Mouse (Mus musculus): ENCODE results near the gene Ldah. TPM values are rescaled to one million over a fixed set of nuclear protein-coding genes. Genes with fewer than 3 reads are reported as not detected.
A peak's percentile ranks its signal among the peaks of the same experiment; 100 is the strongest.
"Not testable (repeated sequence)": the region's sequence is repeated elsewhere in the genome, so short reads cannot be mapped to it uniquely, and the experiment has no call there.

The Ldah gene
- polyA plus RNA-seq (2014; fragmentation: Nextera tagmentation; extraction: Ambion mirVana), result 59.0 and 65.9 TPM in 2 replicates

- Histone ChIP-seq H3K4me1 (replicated peaks; ENCODE audit: control insufficient read depth, insufficient read depth, low read length) (no peaks in the 10 kb centered on the region), H3K4me2 (ENCODE audit: low read depth, low read length, severe bottlenecking) (peak within 1 kb of the TSS; percentile 61), H3K36me3 (ENCODE audit: control insufficient read depth, insufficient read depth, low read length) (no peaks in the 10 kb centered on the region), H3K9ac (ENCODE audit: low read length) (peak within 1 kb of the TSS; percentile 68), H3K9me3 (ENCODE audit: control insufficient read depth, low read length) (no peaks in the 10 kb centered on the region), H3K4me3 (ENCODE audit: low read depth, low read length) (peak within 1 kb of the TSS; percentile 68), H3K27me3 (ENCODE audit: control insufficient read depth, insufficient read depth, low read length) (no peaks in the 10 kb centered on the region), H3K27ac (ENCODE audit: low read depth, low read length) (no peak within 1 kb of the TSS)
- DNase-seq (ENCODE audit: low spot score) (peak; percentile 92), ATAC-seq (replicated peaks; ENCODE audit: low FRiP score) (peak; percentile 100)
- WGBS, result under 1% methylated on average over 34 of the region's 34 CpGs
Measured at GRCm38 (mm10) chr12:8207978-8208403, at the start of gene Ldah. Ldah (plus strand) TSS chr12:8208107.

DNA sequence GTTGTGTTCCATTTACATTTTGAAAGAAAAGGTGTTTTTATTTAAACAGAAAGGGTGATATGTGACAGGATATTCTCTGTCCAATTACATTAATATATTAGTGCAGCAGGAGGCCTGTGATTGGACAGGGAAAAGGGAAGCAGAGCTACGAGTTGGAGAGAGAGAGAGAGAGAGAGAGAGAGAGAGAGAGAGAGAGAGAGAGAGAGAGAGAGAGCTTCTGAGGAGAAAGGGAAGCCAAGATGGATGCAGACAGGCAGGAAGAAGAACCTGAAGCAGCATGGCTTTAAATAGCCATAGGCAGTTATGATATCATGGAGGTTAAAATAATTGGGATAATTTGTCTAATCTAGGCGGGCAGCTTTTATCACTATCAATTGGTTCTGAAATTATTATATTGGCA, 40.2 kb upstream of the Ldah start:
- 72% methylated on average over 2 of the region's 2 CpGs for WGBS
- Histone ChIP-seq H3K4me1 (replicated peaks; ENCODE audit: control insufficient read depth, insufficient read depth, low read length) (no peaks in the 10 kb centered on the region), H3K36me3 (ENCODE audit: control insufficient read depth, insufficient read depth, low read length) (no peaks in the 10 kb centered on the region), H3K9ac (ENCODE audit: low read length) (no peak overlapping the region), H3K4me3 (ENCODE audit: low read depth, low read length) (no peak overlapping the region), H3K9me3 (ENCODE audit: control insufficient read depth, low read length) (no peaks in the 10 kb centered on the region), H3K4me2 (ENCODE audit: low read depth, low read length, severe bottlenecking) (no peak overlapping the region), H3K27me3 (ENCODE audit: control insufficient read depth, insufficient read depth, low read length) (no peaks in the 10 kb centered on the region), H3K27ac (ENCODE audit: low read depth, low read length) (no peak overlapping the region)
- ATAC-seq (replicated peaks; ENCODE audit: low FRiP score), result no peak
- DNase-seq (ENCODE audit: low spot score), result no peak

DNA sequence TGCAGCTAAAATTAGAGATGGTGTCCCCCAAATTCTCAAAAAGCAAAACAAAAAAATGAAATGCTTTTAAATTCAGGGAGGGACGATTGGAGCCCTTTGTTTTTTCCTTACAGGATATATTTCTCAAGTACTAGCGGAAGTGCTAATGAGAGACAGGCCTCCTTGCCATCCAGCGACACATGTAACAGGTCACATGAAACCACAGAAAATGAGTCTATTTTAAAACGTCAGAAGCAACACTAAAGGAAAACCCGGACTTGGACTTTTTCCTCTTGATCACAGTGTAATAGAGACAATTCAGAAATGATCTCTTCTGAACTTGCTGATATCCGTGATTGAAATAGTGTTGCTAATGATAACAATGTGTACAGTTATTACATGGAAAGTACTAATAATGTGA, 27.0 kb upstream of the Ldah start:
- Histone ChIP-seq H3K27me3 (ENCODE audit: control insufficient read depth, insufficient read depth, low read length) (no peaks in the 10 kb centered on the region), H3K27ac (ENCODE audit: low read depth, low read length) (no peak overlapping the region), H3K4me2 (ENCODE audit: low read depth, low read length, severe bottlenecking) (no peak overlapping the region), H3K4me3 (ENCODE audit: low read depth, low read length) (no peak overlapping the region), H3K36me3 (ENCODE audit: control insufficient read depth, insufficient read depth, low read length) (no peaks in the 10 kb centered on the region), H3K9me3 (ENCODE audit: control insufficient read depth, low read length) (no peaks in the 10 kb centered on the region), H3K9ac (ENCODE audit: low read length) (no peak overlapping the region), H3K4me1 (replicated peaks; ENCODE audit: control insufficient read depth, insufficient read depth, low read length) (no peaks in the 10 kb centered on the region)
- DNase-seq (ENCODE audit: low spot score) (no peak), ATAC-seq (replicated peaks; ENCODE audit: low FRiP score) (no peak)
- 69% methylated on average over 6 of the region's 6 CpGs for WGBS

DNA sequence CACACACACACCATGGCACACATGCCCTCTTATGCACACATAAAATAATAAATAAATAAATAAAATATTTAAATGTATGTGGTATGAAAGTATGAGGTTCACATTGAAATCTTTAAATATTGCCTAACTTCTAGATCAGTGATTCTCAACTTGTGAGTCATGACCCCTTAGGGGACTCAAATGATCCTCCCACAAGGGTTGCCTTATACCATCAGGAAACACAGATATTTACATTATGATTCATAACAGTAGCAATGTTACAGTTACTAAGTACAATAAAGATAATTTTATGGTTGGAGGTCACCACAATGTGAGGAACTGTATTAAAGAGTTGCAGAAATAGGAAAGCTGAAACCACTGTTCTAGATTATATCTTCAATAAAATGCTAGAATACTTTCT, 26.2 kb upstream of the Ldah start:
- Histone ChIP-seq H3K9ac (ENCODE audit: low read length) (no peak overlapping the region), H3K9me3 (ENCODE audit: control insufficient read depth, low read length) (no peaks in the 10 kb centered on the region), H3K4me3 (ENCODE audit: low read depth, low read length) (no peak overlapping the region), H3K4me2 (ENCODE audit: low read depth, low read length, severe bottlenecking) (no peak overlapping the region), H3K36me3 (ENCODE audit: control insufficient read depth, insufficient read depth, low read length) (no peaks in the 10 kb centered on the region), H3K27me3 (ENCODE audit: control insufficient read depth, insufficient read depth, low read length) (no peaks in the 10 kb centered on the region), H3K4me1 (replicated peaks; ENCODE audit: control insufficient read depth, insufficient read depth, low read length) (no peaks in the 10 kb centered on the region), H3K27ac (ENCODE audit: low read depth, low read length) (no peak overlapping the region)
- ATAC-seq (replicated peaks; ENCODE audit: low FRiP score) (no peak), DNase-seq (ENCODE audit: low spot score) (no peak)

- no peak overlapping the region for H3K9ac ChIP-seq (ENCODE audit: low read length)
- H3K27ac ChIP-seq (ENCODE audit: low read depth, low read length), result no peak overlapping the region
- H3K36me3 ChIP-seq (ENCODE audit: control insufficient read depth, insufficient read depth, low read length), result no peaks in the 10 kb centered on the region
- H3K27me3 ChIP-seq (ENCODE audit: control insufficient read depth, insufficient read depth, low read length), result no peaks in the 10 kb centered on the region
- ATAC-seq (replicated peaks; ENCODE audit: low FRiP score) (no peak), DNase-seq (ENCODE audit: low spot score) (no peak)
- H3K4me1 ChIP-seq (replicated peaks; ENCODE audit: control insufficient read depth, insufficient read depth, low read length), result no peaks in the 10 kb centered on the region
- H3K4me2 ChIP-seq (ENCODE audit: low read depth, low read length, severe bottlenecking), result no peak overlapping the region
- no peaks in the 10 kb centered on the region for H3K9me3 ChIP-seq (ENCODE audit: control insufficient read depth, low read length)
- H3K4me3 ChIP-seq (ENCODE audit: low read depth, low read length), result no peak overlapping the region
Measured at GRCm38 (mm10) chr12:8184518-8184917, 23.4 kb upstream of the Ldah start.

DNA sequence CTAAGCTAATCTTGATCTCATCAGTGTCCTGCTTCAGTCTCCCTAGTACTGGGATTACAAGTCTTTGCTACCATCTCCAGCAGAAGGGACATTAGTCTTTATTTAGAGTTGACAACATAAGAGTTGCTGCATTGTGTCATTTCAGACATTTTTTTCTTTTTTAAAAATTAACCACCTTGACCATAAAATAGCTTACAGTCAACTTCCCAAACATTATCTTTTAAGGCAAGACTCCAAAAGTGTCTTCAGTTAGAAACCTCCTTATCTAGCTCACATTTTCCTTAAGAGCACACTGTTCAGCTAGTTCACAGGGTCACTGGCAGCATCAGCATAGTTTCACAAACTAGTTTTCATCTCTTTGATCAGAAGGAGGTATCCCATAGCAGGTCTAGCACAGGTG, 19.7 kb upstream of the Ldah start:
- no peak overlapping the region for H3K4me3 ChIP-seq (ENCODE audit: low read depth, low read length)
- no peaks in the 10 kb centered on the region for H3K27me3 ChIP-seq (ENCODE audit: control insufficient read depth, insufficient read depth, low read length)
- DNase-seq (ENCODE audit: low spot score) (no peak), ATAC-seq (replicated peaks; ENCODE audit: low FRiP score) (no peak)
- H3K9ac ChIP-seq (ENCODE audit: low read length), result no peak overlapping the region
- H3K4me1 ChIP-seq (replicated peaks; ENCODE audit: control insufficient read depth, insufficient read depth, low read length), result no peaks in the 10 kb centered on the region
- H3K27ac ChIP-seq (ENCODE audit: low read depth, low read length), result no peak overlapping the region
- H3K9me3 ChIP-seq (ENCODE audit: control insufficient read depth, low read length), result no peaks in the 10 kb centered on the region
- no peak overlapping the region for H3K4me2 ChIP-seq (ENCODE audit: low read depth, low read length, severe bottlenecking)
- H3K36me3 ChIP-seq (ENCODE audit: control insufficient read depth, insufficient read depth, low read length), result no peaks in the 10 kb centered on the region

- H3K9me3 ChIP-seq (ENCODE audit: control insufficient read depth, low read length); H3K4me2 ChIP-seq (ENCODE audit: low read depth, low read length, severe bottlenecking); H3K27me3 ChIP-seq (ENCODE audit: control insufficient read depth, insufficient read depth, low read length); ATAC-seq (replicated peaks; ENCODE audit: low FRiP score); H3K27ac ChIP-seq (ENCODE audit: low read depth, low read length); H3K9ac ChIP-seq (ENCODE audit: low read length); H3K4me1 ChIP-seq (replicated peaks; ENCODE audit: control insufficient read depth, insufficient read depth, low read length); H3K36me3 ChIP-seq (ENCODE audit: control insufficient read depth, insufficient read depth, low read length); DNase-seq (ENCODE audit: low spot score); H3K4me3 ChIP-seq (ENCODE audit: low read depth, low read length): not testable (repeated sequence)
- WGBS, result 87% methylated on average over 15 of the region's 15 CpGs
Measured at GRCm38 (mm10) chr12:8188796-8189535, 18.9 kb upstream of the Ldah start.

DNA sequence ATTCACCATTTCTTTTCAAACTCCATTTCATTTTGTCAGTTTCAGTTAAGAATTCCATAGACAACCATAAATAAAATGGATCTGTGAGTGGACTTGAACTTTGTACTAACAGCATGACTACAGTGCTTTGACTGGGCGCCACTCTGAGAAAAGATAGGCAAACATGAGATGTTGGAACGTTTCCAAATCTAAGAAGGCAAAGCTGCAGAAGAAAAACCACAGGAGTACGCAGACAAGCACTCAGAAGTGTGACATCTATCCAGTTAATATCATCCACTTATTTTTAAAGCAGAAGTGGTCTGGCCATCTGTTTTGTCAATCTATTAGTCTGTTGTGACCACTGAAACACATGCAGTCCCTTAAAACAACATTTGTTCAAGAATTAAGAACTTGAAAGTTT, 18.2 kb upstream of the Ldah start:
- H3K36me3 ChIP-seq (ENCODE audit: control insufficient read depth, insufficient read depth, low read length), result no peaks in the 10 kb centered on the region
- no peak for ATAC-seq (replicated peaks; ENCODE audit: low FRiP score)
- H3K4me1 ChIP-seq (replicated peaks; ENCODE audit: control insufficient read depth, insufficient read depth, low read length), result no peaks in the 10 kb centered on the region
- H3K27ac ChIP-seq (ENCODE audit: low read depth, low read length), result no peak overlapping the region
- H3K4me3 ChIP-seq (ENCODE audit: low read depth, low read length), result no peak overlapping the region
- H3K9ac ChIP-seq (ENCODE audit: low read length), result no peak overlapping the region
- 84% methylated on average over 3 of the region's 3 CpGs for WGBS
- H3K27me3 ChIP-seq (ENCODE audit: control insufficient read depth, insufficient read depth, low read length), result no peaks in the 10 kb centered on the region
- no peak for DNase-seq (ENCODE audit: low spot score)
- H3K4me2 ChIP-seq (ENCODE audit: low read depth, low read length, severe bottlenecking), result no peak overlapping the region
- no peaks in the 10 kb centered on the region for H3K9me3 ChIP-seq (ENCODE audit: control insufficient read depth, low read length)

DNA sequence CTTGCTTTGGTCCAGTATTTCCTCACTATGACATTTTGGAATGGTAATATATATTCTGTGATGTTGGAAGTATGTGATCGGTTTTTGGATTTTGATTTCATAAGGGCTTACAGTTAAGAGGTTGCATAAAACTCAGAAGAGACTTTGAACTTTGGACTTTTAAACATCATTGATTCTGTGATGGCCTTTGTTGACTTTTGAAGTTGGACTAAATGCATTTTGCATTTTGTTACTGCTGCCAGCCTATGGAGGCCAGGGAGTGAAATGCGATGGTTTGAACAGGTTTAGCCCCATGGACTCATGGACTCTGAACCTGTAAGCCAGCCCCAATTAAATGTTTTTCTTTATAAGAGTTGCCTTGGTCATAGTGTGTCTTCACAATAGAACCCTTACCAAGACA, 2.2 kb upstream of the Ldah start:
- no peak overlapping the region for H3K9ac ChIP-seq (ENCODE audit: low read length)
- DNase-seq (ENCODE audit: low spot score) (no peak), ATAC-seq (replicated peaks; ENCODE audit: low FRiP score) (no peak)
- H3K9me3 ChIP-seq (ENCODE audit: control insufficient read depth, low read length), result no peaks in the 10 kb centered on the region
- 85% methylated on average over 2 of the region's 2 CpGs for WGBS
- no peak overlapping the region for H3K4me2 ChIP-seq (ENCODE audit: low read depth, low read length, severe bottlenecking)
- H3K36me3 ChIP-seq (ENCODE audit: control insufficient read depth, insufficient read depth, low read length), result no peaks in the 10 kb centered on the region
- no peaks in the 10 kb centered on the region for H3K4me1 ChIP-seq (replicated peaks; ENCODE audit: control insufficient read depth, insufficient read depth, low read length)
- no peak overlapping the region for H3K27ac ChIP-seq (ENCODE audit: low read depth, low read length)
- no peak overlapping the region for H3K4me3 ChIP-seq (ENCODE audit: low read depth, low read length)
- H3K27me3 ChIP-seq (ENCODE audit: control insufficient read depth, insufficient read depth, low read length), result no peaks in the 10 kb centered on the region
